Mouse (Mus musculus) embryonic facial prominence, embryonic 10.5 days (tissue): ENCODE data around the gene Icmt. TPM values are rescaled to one million over a fixed set of nuclear protein-coding genes. Genes with fewer than 3 reads are reported as not detected.

Experiments used
- DNase-seq: peaks from one replicate; pipeline ENCODE4 v3.0.0-alpha.2; 2017; ENCODE audit warnings: low spot score
- H3K27ac ChIP-seq: fragments of 300-500 bp; sonication (generic); replicated peaks from 2 replicates; pipeline ENCODE4 v1.5.1; 2016; ENCODE audit warnings: mild to moderate bottlenecking
- H3K27me3 ChIP-seq: fragments of 300-500 bp; sonication (generic); replicated peaks from 2 replicates; pipeline ENCODE4 v1.6.1; 2016; ENCODE audit warnings: low read depth, mild to moderate bottlenecking; ENCODE audit not compliant: poor library complexity, severe bottlenecking
- H3K36me3 ChIP-seq: fragments of 300-500 bp; sonication (generic); replicated peaks from 2 replicates; pipeline ENCODE4 v1.6.1; 2016; ENCODE audit warnings: mild to moderate bottlenecking, moderate library complexity
- H3K4me1 ChIP-seq: fragments of 300-500 bp; sonication (generic); 2 replicates; pipeline ENCODE4 v1.6.1; 2016
- H3K4me3 ChIP-seq: fragments of 300-500 bp; sonication (generic); 2 replicates; pipeline ENCODE4 v1.5.1; 2016; ENCODE audit warnings: mild to moderate bottlenecking, moderate library complexity
- H3K9me3 ChIP-seq: fragments of 300-500 bp; sonication (generic); 2 replicates; pipeline ENCODE4 v1.6.1; 2016; ENCODE audit warnings: mild to moderate bottlenecking
- WGBS: fragments of 180-500 bp; shearing (Covaris S2); methylation state at CpG from one replicate; pipeline ENCODE4 v1.1.7; 2016; 5-methylcytosine and 5-hydroxymethylcytosine counted together
- polyA plus RNA-seq: library from polyadenylated mRNA; unstranded; fragments of >200 nt; fragmentation: Nextera tagmentation; extraction: Ambion mirVana; gene quantifications from 2 replicates; pipeline ENCODE4 v1.2.1, GENCODE M21; 2016

Icmt gene
- polyA plus RNA-seq, 1 experiment from 2014 or later, result 30.2 TPM

DNA sequence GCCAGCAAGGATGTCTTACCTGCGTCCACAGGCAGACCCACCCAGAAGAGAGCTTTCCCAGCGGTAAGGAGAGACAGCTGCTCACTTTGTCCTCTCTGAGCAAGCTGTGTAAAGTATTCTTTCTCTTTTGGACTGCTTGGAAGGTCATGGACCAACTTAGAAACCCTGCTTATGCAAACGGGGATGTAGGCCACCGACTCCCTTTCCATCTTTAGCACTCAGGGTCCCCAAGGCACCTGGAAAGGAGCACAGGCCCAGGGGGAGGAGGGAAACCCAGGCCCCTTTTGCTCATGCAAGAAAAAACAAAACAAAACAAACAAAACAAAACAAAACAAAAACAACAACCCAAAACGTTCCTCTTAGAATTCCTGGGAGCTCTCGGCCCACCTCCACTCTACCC, 5.5 kb upstream of the Icmt start, which contains the start of gene Hes3:
Gene Hes3, minus strand, starts transcription at position 101 of the 400 bp plus-strand sequence.
- no peak for DNase-seq
- H3K27ac ChIP-seq, result no peak within 1 kb of the TSS
- H3K36me3 ChIP-seq, result no peaks in the 10 kb centered on the region
- H3K27me3 ChIP-seq, result peaks cover 98% of the 10 kb centered on the region
- H3K9me3 ChIP-seq, result peaks cover 2% of the 10 kb centered on the region; the same call in 1 of the 2 replicates
- H3K4me1 ChIP-seq, result peaks cover 78% of the 10 kb centered on the region
- WGBS, result 21% methylated on average over 6 of the region's 6 CpGs
- peak within 1 kb of the TSS; percentile 48 for H3K4me3 ChIP-seq

DNA sequence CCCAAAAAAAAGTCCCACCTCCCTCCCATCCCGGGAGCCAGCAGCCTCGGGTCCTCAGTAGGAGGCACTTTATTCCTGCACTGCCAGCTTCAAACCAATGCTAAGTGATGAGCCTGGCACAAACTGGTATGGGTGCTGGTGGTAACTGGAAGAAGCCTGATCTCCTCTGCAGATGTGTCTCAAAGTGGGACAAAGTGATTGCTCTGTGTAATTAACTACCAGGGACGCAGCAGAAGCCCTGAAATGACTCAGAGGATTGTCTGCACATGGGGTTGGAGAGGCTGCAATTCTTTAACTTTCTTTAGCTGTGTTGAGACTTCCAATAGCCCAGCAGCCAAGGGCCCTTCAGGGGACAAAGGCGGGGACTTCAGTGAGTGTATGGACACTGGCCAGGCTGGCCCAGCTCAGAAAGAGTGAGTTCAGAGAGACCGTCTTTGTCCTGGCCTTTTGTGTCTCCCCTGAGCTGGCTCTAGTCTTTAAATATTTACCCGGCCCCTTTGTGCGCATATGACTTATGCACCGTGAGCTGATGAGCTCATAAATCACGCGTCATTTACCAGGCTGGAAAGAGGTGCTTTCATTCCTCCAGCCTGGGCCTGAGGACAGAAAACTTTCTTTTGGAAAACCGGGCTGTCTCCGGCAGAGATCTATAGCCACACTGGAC, 4.8 kb upstream of the Icmt start:
- H3K27ac ChIP-seq, result no peak overlapping the region; the same call in 1 of the 2 replicates
- H3K4me3 ChIP-seq, result no peak overlapping the region
- no peaks in the 10 kb centered on the region for H3K36me3 ChIP-seq
- peak; percentile 35 for DNase-seq
- H3K4me1 ChIP-seq, result peaks cover 74% of the 10 kb centered on the region
- H3K9me3 ChIP-seq, result peaks cover 2% of the 10 kb centered on the region; the same call in 1 of the 2 replicates
- WGBS, result 23% methylated on average over 12 of the region's 12 CpGs
- H3K27me3 ChIP-seq, result peaks cover 91% of the 10 kb centered on the region

DNA sequence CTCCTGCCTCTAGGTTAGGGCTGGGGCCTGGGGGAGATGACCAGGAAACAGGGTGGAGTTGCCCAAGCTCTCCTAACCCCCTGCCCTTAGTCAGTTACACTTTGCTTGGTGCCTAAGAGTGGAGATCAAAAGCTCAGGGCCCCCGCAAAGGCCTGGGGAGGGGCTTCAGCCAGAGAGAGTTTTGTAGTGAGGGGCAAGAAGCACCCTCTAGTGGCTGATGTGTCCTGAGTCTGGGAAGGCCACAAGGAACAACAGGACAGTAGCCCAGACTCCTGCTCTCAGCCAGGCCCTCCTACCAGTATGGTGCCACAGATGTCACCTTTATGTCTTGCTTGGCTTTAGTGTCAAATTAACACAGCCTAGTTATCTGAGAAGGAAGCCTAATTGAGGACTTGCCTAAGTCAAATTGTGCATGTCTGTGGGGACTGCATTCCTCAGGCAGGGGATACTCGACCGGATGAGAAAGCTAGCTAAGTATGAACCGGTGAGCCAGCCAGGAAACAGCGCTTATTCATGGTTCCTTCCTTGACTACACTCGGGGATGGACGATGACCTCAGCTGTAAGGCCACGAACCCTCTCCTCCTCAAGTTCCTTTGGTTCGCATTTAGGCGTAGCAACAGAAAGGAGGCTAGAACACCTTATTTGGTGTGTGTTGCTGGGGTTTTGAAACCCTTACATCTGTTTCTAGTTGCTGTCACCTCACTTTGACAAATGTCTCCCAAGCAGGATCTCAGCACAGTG, 2.7 kb upstream of the Icmt start:
- Histone ChIP-seq H3K9me3 (no peaks in the 10 kb centered on the region; the same call in 1 of the 2 replicates), H3K27me3 (peaks cover 77% of the 10 kb centered on the region), H3K4me3 (peak overlapping the region; percentile 23; the same call in 1 of the 2 replicates), H3K27ac (no peak overlapping the region; the same call in 1 of the 2 replicates), H3K4me1 (peaks cover 81% of the 10 kb centered on the region), H3K36me3 (peaks cover under 1% of the 10 kb centered on the region; the same call in 1 of the 2 replicates)
- DNase-seq, result peak; percentile 26
- WGBS, result 54% methylated on average over 10 of the region's 10 CpGs

DNA sequence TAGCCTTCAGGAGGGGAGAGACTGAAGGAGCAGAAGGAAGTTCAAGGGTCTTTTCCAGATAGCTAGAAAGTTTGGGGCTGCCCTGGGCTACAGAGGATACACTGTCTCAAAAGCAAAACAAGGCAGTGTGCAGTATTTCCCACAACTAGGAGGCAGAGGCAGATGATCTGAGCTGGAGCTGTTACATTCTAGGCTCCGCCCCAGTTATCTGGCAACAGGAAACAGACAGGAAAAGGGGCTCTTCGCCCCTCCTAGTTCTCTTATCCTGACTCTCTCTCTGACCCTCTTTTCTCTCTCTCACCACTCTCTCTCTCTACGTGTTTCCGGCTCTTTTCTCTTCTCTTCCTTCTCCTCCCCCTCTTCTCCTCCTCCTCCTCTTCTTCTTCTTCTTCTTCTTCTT, 1.1 kb upstream of the Icmt start:
- Histone ChIP-seq H3K36me3 (peaks cover 16% of the 10 kb centered on the region), H3K9me3 (no peaks in the 10 kb centered on the region), H3K27me3 (peaks cover 62% of the 10 kb centered on the region), H3K4me3 (peak overlapping the region; percentile 85; the same call in 1 of the 2 replicates), H3K4me1 (peaks cover 68% of the 10 kb centered on the region), H3K27ac (no peak overlapping the region)
- no peak for DNase-seq
- WGBS, result 51% methylated on average over 4 of the region's 4 CpGs

DNA sequence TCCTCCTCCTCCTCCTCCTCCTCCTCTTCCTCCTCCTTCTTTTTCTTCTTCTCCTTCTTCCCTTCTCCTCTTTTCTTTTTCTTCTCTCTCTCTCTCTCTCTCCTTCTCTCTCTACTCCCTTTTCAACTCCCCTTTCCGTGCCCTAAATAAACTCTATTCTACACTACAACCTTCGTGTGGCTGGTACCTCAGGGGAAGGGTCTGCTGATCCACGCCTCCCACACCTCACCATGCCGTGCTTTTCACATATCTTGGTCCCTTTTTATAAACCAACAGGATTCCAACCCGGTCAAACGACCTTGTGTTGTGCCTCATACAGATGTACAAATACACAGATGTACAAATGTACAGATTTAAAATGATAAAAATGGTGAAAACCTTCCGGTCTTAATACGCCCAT, 656 bp upstream of the Icmt start:
- no peak for DNase-seq
- H3K27ac ChIP-seq, result peak overlapping the region; percentile 63; the same call in 1 of the 2 replicates
- no peaks in the 10 kb centered on the region for H3K9me3 ChIP-seq
- H3K4me1 ChIP-seq, result peaks cover 63% of the 10 kb centered on the region
- H3K4me3 ChIP-seq, result peak overlapping the region; percentile 85
- H3K36me3 ChIP-seq, result peaks cover 21% of the 10 kb centered on the region
- WGBS, result 22% methylated on average over 8 of the region's 8 CpGs
- peaks cover 57% of the 10 kb centered on the region for H3K27me3 ChIP-seq

DNA sequence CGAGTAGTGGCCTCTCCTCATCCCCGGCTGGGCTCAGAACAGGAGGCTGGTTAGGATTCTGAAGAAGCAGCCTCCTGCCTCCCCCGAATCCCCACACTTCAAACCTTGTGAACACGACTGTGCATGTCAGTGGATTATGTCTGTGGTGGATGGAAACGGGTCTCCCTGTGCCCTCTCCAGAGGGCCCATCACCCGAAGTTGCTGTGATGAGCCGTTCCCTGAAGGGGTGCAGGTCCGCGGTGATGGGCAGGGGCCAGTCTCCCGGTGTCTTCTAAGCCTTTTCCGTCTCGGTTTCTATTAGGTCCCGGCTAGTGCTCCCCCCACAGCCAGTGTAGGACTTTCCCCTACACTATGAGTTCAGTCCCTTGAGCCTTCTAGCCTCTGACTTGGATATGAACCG, 1.8 kb downstream of the Icmt start:
- H3K27me3 ChIP-seq, result peaks cover 33% of the 10 kb centered on the region
- DNase-seq, result no peak
- H3K4me3 ChIP-seq, result peak overlapping the region; percentile 85; the same call in 1 of the 2 replicates
- peaks cover 39% of the 10 kb centered on the region for H3K4me1 ChIP-seq
- 84% methylated on average over 14 of the region's 14 CpGs for WGBS
- no peak overlapping the region for H3K27ac ChIP-seq
- H3K9me3 ChIP-seq, result no peaks in the 10 kb centered on the region
- H3K36me3 ChIP-seq, result peaks cover 45% of the 10 kb centered on the region

DNA sequence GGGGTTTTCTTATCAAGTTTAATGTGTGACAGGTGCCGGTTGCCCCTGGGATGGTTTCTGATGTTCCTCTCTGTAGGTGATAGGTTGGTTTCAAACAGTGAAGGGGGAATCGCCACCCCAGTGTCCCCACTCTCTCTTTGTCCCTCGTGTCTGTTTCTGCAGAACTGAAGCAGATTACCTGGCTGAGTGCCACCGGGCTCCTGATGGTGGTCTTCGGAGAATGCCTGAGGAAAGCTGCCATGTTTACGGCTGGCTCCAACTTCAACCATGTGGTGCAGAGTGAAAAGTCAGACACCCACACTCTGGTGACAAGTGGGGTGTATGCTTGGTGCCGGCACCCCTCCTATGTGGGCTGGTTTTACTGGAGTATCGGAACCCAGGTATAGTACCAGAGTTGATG, 3.3 kb downstream of the Icmt start:
- Histone ChIP-seq H3K4me1 (peaks cover 29% of the 10 kb centered on the region), H3K27ac (no peak overlapping the region), H3K9me3 (no peaks in the 10 kb centered on the region), H3K27me3 (peaks cover 17% of the 10 kb centered on the region), H3K4me3 (no peak overlapping the region), H3K36me3 (peaks cover 61% of the 10 kb centered on the region)
- 92% methylated on average over 8 of the region's 8 CpGs for WGBS
- DNase-seq, result no peak

DNA sequence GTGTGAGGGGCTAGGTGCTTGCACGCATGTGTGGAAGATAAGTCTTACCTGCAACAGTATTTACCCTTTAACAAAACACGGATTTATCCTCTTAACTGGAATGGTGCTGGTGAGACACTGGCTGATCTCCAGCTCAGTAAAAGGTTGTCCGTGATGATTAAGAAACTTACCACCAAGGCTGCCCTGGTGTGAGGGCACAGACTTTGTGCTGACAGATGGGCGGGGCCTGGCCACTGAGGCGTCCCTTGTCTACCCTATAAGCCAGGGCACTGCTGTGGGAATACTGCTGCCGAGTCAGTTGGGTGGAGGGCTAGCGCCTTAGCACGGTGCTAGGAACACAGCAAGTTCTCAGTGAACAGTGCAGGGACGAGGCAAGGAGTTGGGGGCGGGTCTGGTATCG, 5.0 kb downstream of the Icmt start:
- no peak for DNase-seq
- no peak overlapping the region for H3K27ac ChIP-seq
- H3K36me3 ChIP-seq, result peaks cover 70% of the 10 kb centered on the region
- no peaks in the 10 kb centered on the region for H3K9me3 ChIP-seq
- H3K4me3 ChIP-seq, result no peak overlapping the region
- WGBS, result 74% methylated on average over 11 of the region's 11 CpGs
- peaks cover 16% of the 10 kb centered on the region for H3K4me1 ChIP-seq
- H3K27me3 ChIP-seq, result 0 out of 2 replicates have a peak, but pooled peaks cover 6% of the 10 kb centered on the region

DNA sequence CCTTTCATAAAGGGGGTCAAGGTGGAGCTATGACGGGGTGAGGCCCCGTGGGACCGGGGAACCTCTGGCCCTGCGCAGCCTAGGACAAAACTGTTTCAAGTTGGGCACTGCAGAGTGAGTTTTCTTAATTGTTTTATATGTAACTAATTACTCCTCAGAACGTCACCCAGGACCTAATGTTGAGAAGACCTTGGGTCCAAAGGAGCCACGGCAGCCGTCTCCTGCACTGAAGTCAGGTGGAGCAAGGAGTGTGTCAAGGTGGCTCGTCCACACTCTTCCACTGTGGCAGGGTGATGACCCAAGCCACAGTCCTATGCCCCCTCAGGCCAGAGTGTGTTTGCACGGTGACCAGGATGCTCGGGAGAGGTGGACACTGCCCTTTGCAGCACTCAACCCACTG, 6.1 kb downstream of the Icmt start:
- H3K4me1 ChIP-seq, result peaks cover 8% of the 10 kb centered on the region
- no peak for DNase-seq
- no peaks in the 10 kb centered on the region for H3K9me3 ChIP-seq
- 93% methylated on average over 10 of the region's 10 CpGs for WGBS
- H3K36me3 ChIP-seq, result peaks cover 77% of the 10 kb centered on the region
- 0 out of 2 replicates have a peak, but pooled peaks cover 6% of the 10 kb centered on the region for H3K27me3 ChIP-seq
- H3K27ac ChIP-seq, result no peak overlapping the region
- no peak overlapping the region for H3K4me3 ChIP-seq

DNA sequence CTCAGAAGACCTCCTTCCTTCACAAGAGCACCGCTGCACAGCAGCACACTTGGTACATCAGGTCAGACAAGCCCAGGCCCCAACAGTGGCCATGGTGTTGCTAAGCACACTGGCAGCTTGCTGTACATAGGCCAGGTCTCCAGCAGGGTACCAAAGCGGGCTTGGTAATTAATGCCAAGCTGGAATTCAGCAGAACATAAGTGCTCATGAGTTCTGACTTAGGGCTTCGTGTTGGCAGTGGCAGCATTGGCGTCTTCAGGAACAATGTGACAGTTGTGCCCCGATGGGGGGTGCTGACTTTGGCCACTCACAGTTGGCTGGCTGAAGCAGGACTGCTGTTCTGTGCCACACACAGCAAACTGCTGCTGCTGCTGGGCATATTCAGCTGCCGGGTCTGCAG, 7.7 kb downstream of the Icmt start:
- 95% methylated on average over 6 of the region's 6 CpGs for WGBS
- no peak for DNase-seq
- Histone ChIP-seq H3K9me3 (no peaks in the 10 kb centered on the region), H3K36me3 (peaks cover 81% of the 10 kb centered on the region), H3K27ac (no peak overlapping the region), H3K4me1 (no peaks in the 10 kb centered on the region), H3K4me3 (no peak overlapping the region), H3K27me3 (peaks cover 11% of the 10 kb centered on the region)

DNA sequence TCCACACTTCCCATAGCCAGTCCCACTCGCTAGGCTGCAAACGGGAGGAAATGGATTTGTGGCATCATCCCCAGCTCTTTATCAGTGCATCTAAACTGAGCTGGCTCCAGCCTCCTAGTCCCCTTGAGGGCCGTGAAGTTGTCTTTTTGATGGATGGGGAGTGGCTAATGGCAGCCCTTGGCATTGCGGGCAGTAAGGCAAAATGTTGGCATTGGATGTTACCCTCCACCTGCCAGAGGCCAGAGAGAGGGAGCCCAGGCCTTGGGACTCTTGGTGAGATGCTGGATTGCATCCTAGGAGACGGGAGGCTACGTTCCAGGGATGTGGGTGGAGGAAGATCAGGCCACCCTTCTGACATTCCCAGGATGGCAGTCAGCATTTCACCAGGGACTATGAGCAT, 9.0 kb downstream of the Icmt start:
- Histone ChIP-seq H3K4me1 (no peaks in the 10 kb centered on the region), H3K9me3 (no peaks in the 10 kb centered on the region), H3K27ac (no peak overlapping the region), H3K36me3 (peaks cover 68% of the 10 kb centered on the region), H3K4me3 (no peak overlapping the region), H3K27me3 (peaks cover 24% of the 10 kb centered on the region)
- WGBS, result 89% methylated on average over 6 of the region's 6 CpGs
- no peak for DNase-seq

DNA sequence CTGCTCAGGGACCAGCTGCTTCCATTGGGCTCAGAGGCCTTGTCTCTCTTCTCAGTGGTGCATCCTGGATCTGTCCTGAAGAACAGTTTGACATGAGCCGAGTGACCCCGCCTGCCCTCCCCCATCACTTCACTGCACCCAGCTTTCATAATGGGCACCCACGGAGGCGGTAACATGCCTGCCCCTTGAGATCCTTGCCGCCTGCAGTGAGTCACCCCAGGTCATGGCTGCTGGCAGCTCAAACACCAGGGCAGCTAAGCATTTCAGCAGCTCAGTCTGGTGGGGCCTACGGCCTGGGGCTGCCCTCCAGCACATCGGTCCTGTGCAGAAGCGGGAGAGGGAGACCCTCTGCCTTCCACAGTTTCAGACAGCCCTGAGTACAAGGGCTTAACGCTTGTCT, 10.5 kb downstream of the Icmt start:
- DNase-seq, result no peak
- Histone ChIP-seq H3K27me3 (peaks cover 39% of the 10 kb centered on the region), H3K4me1 (peaks cover 8% of the 10 kb centered on the region), H3K36me3 (peaks cover 53% of the 10 kb centered on the region), H3K27ac (no peak overlapping the region), H3K9me3 (no peaks in the 10 kb centered on the region), H3K4me3 (no peak overlapping the region)
- 79% methylated on average over 9 of the region's 9 CpGs for WGBS

DNA sequence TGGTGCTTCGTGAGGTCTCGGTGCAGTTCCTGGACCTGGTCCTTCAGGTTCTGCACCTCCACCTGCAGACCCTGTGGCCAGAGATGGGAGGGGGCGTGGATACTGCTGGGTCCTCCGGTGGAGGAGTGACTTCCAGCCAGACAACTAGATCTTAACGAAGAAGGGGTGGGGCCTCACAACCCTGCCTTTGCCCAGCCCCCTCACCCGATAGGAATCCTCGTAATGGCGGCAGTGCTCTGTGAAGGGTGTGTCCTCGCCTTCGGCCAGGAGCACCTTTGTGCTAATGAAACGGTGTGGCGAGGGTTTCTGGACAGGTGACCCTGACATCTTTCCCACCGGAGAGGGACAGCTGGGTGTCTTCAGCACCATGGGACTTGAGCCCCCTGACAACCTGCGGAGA, 15.2 kb downstream of the Icmt start:
- H3K36me3 ChIP-seq, result peaks cover 15% of the 10 kb centered on the region
- no peak for DNase-seq
- H3K4me1 ChIP-seq, result peaks cover 36% of the 10 kb centered on the region
- H3K9me3 ChIP-seq, result no peaks in the 10 kb centered on the region
- H3K4me3 ChIP-seq, result peak overlapping the region; percentile 54
- 2% methylated on average over 14 of the region's 14 CpGs for WGBS
- no peak overlapping the region for H3K27ac ChIP-seq
- H3K27me3 ChIP-seq, result peaks cover 86% of the 10 kb centered on the region
